Mouse (Mus musculus): ENCODE data around the gene Ifi211. TPM values are rescaled to one million over a fixed set of nuclear protein-coding genes. Genes with fewer than 3 reads are reported as not detected.

The Ifi211 gene
- 0.36 and 0.41 TPM in 2 replicates for polyA plus RNA-seq (2012; rRNA removed)

GRCm38 (mm10) chr1:173912548-173913255 is at the start of gene Ifi211:
Gene Ifi211 (minus strand): TSS chr1:173913046.

GRCm38 (mm10) chr1:173941924-173942779 is 29.3 kb upstream of the Ifi211 start, which contains the start of the genes Mndal and Ifi203:
Gene Mndal (minus strand): TSS chr1:173942491.
Gene Ifi203 (minus strand): TSS chr1:173942672.

Other genes starting within 250 kb of the Ifi211 start
- 0.03 TPM in 1 of 2 replicates, not detected in the other for gene Ifi208, start 239.4 kb downstream of the Ifi211 start, polyA plus RNA-seq (2012; rRNA removed)
- 0.65 and 0.84 TPM in 2 replicates for gene Ifi207, start 171.3 kb downstream of the Ifi211 start, polyA plus RNA-seq (2012; rRNA removed)
- 0.63 and 0.70 TPM in 2 replicates for gene Ifi204, start 146.1 kb downstream of the Ifi211 start, polyA plus RNA-seq (2012; rRNA removed)
- 2.8 and 4.0 TPM in 2 replicates for gene Mndal, start 29.4 kb upstream of the Ifi211 start, polyA plus RNA-seq (2012; rRNA removed)
- 1.2 and 2.2 TPM in 2 replicates for gene Ifi203, start 29.6 kb upstream of the Ifi211 start, polyA plus RNA-seq (2012; rRNA removed)
- not detected in 2 replicates for gene Ifi202b, start 69.7 kb upstream of the Ifi211 start, polyA plus RNA-seq (2012; rRNA removed)
- 0.04 and 1.9 TPM in 2 replicates for gene Ifi205, start 118.8 kb upstream of the Ifi211 start, polyA plus RNA-seq (2012; rRNA removed)
- gene Olfr433, start 127.7 kb upstream of the Ifi211 start, polyA plus RNA-seq (2012; rRNA removed), result not detected in 2 replicates
- gene Olfr432, start 136.2 kb upstream of the Ifi211 start, polyA plus RNA-seq (2012; rRNA removed), result not detected in 2 replicates
- gene Olfr430, start 153.6 kb upstream of the Ifi211 start, polyA plus RNA-seq (2012; rRNA removed), result not detected in 2 replicates
- gene Olfr429, start 171.3 kb upstream of the Ifi211 start, polyA plus RNA-seq (2012; rRNA removed), result not detected in 2 replicates
- gene Olfr427, start 183.8 kb upstream of the Ifi211 start, polyA plus RNA-seq (2012; rRNA removed), result not detected in 2 replicates
- gene Olfr231, start 208.1 kb upstream of the Ifi211 start, polyA plus RNA-seq (2012; rRNA removed), result not detected in 2 replicates
- not detected in 2 replicates for gene Olfr424, start 218.5 kb upstream of the Ifi211 start, polyA plus RNA-seq (2012; rRNA removed)
- gene Olfr420, start 242.6 kb upstream of the Ifi211 start, polyA plus RNA-seq (2012; rRNA removed), result not detected in 2 replicates